Mouse (Mus musculus) B cell, adult 67 days (primary cell): ENCODE data around the gene 2010005H15Rik. TPM values are rescaled to one million over a fixed set of nuclear protein-coding genes. Genes with fewer than 3 reads are reported as not detected.

Experiments used
- total RNA-seq, 2 experiments: library from RNA; stranded (reverse); gene quantifications; 4 replicates each; pipeline ENCODE4 v1.2.4; 2023

The 2010005H15Rik gene
- not detected for total RNA-seq

DNA sequence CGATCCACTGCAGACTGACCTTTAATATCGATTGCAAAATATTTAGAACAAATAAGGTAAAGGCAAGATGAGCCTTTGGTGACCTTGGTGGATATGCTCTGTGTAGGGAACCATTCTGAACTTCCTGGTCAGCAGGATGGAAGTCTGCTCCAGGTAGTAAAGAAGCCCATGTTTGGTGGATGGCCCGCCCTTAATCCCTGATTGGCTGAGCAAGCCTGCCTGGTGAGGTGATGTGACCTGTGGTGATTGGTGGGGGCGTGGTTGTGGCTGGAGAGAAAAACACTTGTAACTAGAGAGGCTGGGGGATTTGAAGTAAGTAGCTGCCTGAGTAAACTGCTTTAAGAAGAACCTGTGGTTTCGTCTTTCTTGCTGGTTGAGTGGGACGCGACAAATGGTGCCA is at the start of gene 2010005H15Rik:
Gene 2010005H15Rik (plus strand): TSS at position 301 of the 400 bp plus-strand sequence.

DNA sequence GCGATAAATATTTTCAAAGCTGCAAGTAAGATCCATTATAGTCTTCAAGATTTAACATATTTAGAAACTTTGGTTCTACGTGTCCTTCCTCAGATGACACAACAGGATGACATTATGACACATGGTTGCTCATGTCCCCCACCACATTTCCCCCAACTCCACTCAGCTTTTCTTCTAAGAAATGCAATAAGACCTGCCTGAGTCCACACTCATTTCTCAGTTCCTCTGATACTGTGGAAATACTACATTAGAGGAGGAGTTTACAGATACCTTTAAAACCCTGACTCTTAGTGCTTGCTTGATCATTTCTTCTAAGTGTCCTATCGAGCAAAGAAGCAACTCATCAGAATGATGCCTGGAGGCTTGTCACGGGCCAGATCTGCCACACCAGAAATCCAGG is 37.4 kb upstream of the 2010005H15Rik start, which contains the start of gene Gm5483:
Gene Gm5483 (plus strand): TSS at position 301 of the 400 bp plus-strand sequence.

DNA sequence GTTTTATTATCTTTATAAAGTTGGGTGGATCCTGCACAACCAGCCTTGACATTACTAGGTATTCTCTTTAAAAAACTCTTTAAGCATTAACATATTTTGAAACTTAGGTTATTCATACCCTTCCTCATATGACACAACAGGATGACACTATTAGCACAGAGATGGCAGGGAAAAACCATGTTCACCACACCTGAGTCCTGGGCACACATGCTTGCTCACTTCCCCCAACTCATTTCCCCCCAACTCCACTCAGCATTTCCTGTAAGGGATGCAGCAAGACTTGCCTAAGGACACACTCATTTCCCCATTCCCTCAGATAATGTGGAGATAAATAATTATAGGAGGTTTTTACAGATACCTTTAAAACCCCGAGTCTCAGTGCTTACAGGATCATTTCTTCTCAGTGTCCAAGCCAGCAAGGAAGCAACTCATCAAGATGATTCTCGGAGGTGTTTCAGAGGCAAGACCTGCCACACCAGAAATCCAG is 11.3 kb upstream of the 2010005H15Rik start, which contains the start of gene Gm5416:
Gene Gm5416 (plus strand): TSS at position 437 of the 487 bp plus-strand sequence.

DNA sequence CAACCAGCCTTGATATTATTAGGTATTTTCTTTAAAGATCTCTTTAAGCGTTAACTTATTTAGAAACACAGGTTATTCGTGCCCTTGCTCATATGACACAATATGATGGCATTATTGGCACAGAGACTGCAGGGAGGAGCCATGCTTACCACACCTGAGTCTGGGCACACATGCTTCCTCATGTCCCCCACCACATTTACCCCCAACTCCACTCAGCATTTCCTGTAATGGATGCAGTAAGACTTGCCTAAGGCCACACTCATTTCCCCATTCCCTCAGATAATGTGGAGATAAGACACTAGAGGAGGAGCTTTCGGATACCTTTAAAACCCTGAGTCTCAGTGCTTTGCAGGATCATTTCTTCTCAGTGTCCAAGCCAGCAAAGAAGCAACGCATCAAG is 55.5 kb downstream of the 2010005H15Rik start, which contains the start of gene Stfa1:
Gene Stfa1 (plus strand): TSS at position 156 of the 400 bp plus-strand sequence.

Other genes with a start within 250 kb of the 2010005H15Rik start
- 10 to 100 TPM; 84.8 to 97.9 TPM for gene Kpna1, start 242.7 kb upstream of the 2010005H15Rik start, total RNA-seq
- 10 to 100 TPM; 16.3 to 20.7 TPM for gene Wdr5b, start 180.3 kb upstream of the 2010005H15Rik start, total RNA-seq
- gene Fam162a, start 149.9 kb upstream of the 2010005H15Rik start, total RNA-seq: 10 to 100 TPM; 29.2 to 44.5 TPM
- gene Ccdc58, start 149.8 kb upstream of the 2010005H15Rik start, total RNA-seq: 10 to 100 TPM; 32.8 to 40.1 TPM
- gene Csta1, start 90.2 kb upstream of the 2010005H15Rik start, total RNA-seq: not detected
- not detected for gene Stfa2l1, start 64.7 kb upstream of the 2010005H15Rik start, total RNA-seq
- not detected for gene Gm5483, start 37.3 kb upstream of the 2010005H15Rik start, total RNA-seq
- gene Gm5416, start 11.1 kb upstream of the 2010005H15Rik start, total RNA-seq: not detected
- not detected for gene Stfa1, start 55.5 kb downstream of the 2010005H15Rik start, total RNA-seq
- not detected for gene BC117090, start 112.9 kb downstream of the 2010005H15Rik start, total RNA-seq
- gene BC100530, start 146.3 kb downstream of the 2010005H15Rik start, total RNA-seq: not detected
- not detected for gene Stfa2, start 187.0 kb downstream of the 2010005H15Rik start, total RNA-seq
- gene Stfa3, start 233.9 kb downstream of the 2010005H15Rik start, total RNA-seq: not detected